Mouse (Mus musculus) right cerebral cortex, postnatal 10 days (tissue): ENCODE results near the gene Vmn2r54.
"Not testable (repeated sequence)": the region's sequence is repeated elsewhere in the genome, so short reads cannot be mapped to it uniquely, and the experiment has no call there.

Experiments used
- DNase-seq, 2 experiments: peaks; one replicate each; pipeline ENCODE4 v3.0.0; 2021; ENCODE audit warnings: low spot score in 2 of 2

Vmn2r54 gene

GRCm38 (mm10) chr7:12640219-12640618 lies at the start of gene Vmn2r54:
Gene Vmn2r54 (minus strand): TSS chr7:12640319.
- not testable (repeated sequence) for DNase-seq

- not testable (repeated sequence) for DNase-seq
Measured at GRCm38 (mm10) chr7:12684903-12685302, 44.8 kb upstream of the Vmn2r54 start, which contains the start of gene Vmn2r55. Gene Vmn2r55 (minus strand): TSS chr7:12685003.

GRCm38 (mm10) chr7:12608688-12609087 lies 31.4 kb downstream of the Vmn2r54 start, which contains the start of gene Vmn2r53:
Gene Vmn2r53 (minus strand): TSS chr7:12608788.
- no peak for DNase-seq
